Mouse (Mus musculus) left cerebral cortex, postnatal 25 days (tissue): ENCODE data around the gene Gm9964. TPM values are rescaled to one million over a fixed set of nuclear protein-coding genes. Genes with fewer than 3 reads are reported as not detected.

ENCODE experiments used
- DNase-seq, 2 experiments: peaks; one replicate each; pipeline ENCODE4 v3.0.0; 2022; ENCODE audit warnings: low spot score in 2 of 2, mixed read lengths in 1 of 2
- intact Hi-C: fragments of 180-260 bp; cut with DNase I; formaldehyde crosslinking; loops from one replicate; pipeline ENCODE4 v1.15.1; 2025
- total RNA-seq, 2 experiments: library from RNA; stranded (reverse); gene quantifications; 2 replicates each; pipeline ENCODE4 v1.2.3; 2021

Gm9964 gene
- under 1 TPM in 1 of 2 experiments, not detected in 1; 0.53 TPM for total RNA-seq

DNA sequence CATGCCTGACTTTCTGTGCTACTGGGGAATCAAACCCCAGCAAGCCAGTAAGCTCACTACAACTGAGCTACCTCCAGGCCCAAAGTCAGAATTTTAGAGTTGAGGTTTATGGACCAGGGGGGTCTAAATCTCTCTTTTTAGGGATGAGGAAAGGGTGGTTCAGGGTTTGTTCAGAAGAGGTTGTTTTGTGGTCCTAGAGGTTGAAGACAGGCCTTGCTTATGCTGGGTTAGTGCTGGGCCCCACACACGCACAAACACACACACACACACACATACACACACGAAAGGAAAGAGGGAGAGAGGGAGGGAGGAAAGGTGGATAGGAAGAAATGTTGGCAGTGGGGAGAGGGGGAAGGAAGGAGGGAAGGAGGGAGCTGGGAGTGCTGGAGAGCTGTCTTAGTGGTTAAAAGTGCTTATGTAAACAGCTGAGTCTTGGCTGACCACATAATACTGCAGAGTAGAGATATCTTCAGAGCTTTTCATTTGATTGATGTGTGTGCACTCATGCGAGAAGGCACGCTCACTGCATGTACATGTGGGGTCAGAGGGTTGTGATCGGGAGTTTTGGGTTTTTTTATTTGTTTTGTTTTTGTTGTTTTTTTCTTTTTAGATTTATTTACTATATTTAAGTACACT is at the start of gene Gm9964:
TSS of gene Gm9964 (minus strand) at position 51 of the 636 bp plus-strand sequence.
- intact Hi-C loops, result loop anchor here (1.0 to 5.0 kb wide), 3 partner anchors 73 to 265 kb away; no protein-coding TSS in a partner anchor
- no peak for DNase-seq

DNA sequence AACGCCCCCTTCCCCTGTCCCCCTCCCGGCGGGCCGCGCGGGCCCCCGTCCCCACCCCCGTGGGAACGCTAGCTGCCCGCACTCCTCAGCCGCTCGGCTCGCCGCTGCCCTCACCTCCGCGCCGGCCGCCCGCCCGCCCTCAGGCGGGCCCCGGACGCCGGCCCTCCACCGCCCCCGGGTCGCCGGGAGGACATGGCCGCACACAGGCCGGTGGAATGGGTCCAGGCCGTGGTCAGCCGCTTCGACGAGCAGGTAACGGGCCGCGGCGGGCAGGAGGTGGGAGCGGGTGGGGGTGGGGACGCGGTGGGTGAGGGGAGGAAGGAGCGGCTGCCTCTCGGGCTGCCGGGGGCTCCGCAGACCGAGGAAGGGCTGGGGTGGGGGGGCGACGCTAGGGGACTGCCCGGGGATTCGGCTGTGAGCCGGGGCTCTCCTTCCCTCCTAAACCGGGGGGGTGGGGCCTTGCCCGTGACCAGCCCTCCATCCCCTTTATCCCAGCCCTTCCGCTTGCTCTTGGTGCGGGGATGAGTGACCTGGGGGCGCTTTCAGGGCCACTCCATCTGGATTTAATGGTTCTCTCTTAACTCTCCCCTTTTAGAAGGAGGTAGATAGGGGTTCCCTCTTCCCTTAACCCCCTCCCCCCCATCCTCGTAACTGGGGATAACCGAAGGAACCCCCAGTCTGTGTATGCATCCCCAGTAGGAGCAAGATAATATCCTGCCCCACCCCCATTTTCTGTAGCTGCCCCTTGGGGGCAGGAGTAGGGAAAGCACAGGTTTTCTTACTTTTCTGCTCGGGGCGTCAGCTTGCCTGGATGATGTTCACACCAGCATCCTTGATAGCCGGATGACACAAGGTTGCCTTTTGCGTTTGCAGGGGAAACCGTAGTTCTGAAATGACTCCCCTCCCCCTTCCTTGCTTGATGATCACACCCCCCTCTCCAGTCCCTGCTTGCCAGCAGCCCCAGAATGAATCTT is 43.4 kb upstream of the Gm9964 start:
- DNase-seq, result peak; percentile 18 to 25
- intact Hi-C loops, result no loop called here

DNA sequence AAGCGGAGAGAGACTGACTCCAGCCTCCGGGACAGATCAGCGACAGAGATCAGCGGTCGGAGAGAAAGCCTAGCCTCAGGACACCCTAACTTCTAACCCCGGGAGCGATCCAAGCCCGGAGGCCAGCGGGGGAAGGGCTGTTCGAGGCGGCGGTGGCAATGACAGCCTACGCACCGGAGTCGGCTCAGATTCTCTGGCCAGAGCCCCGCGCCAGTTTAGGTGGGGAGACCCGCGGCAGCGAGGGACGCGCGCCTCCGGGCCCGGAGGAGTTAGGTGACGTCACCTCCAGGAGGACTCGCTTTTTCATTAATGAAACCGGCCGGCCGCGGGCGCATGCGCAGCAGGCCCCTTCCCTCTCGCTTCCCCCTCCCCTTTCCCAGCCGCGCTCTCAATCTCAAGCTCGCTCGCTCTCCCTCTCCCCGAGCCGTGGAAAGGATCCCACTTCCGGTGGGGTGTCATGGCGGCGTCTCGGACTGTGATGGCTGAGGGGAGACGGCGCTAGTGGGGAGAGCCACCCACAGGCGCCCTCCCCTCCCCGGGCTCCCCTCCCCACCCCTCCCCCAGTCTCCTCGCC is 42.6 kb upstream of the Gm9964 start, which contains the start of gene Nf1:
TSS of gene Nf1 (plus strand) at position 460 of the 574 bp plus-strand sequence.
- peak; percentile 94 to 97 for DNase-seq
- intact Hi-C loops, result no loop called here

DNA sequence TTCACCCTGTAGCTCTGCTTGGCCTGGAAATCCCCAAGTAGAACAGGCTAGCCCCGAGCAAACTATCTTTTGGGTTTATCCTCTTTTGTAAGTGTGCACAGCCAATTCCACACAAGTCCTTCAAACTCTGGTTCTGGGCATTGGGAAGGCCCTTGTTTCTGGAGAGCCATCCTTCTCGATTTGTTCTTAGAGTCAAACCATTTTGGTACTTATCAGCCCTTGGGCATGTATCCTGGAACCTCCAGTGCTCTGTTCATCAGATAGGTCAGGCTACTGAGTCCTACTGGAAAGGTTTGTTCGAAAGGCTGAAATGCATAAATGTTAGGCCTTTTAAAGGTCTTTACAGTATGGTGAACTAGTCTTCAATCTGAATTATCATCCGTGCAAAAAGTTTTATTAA is 41.9 kb upstream of the Gm9964 start:
- DNase-seq, result no peak
- intact Hi-C loops, result no loop called here

DNA sequence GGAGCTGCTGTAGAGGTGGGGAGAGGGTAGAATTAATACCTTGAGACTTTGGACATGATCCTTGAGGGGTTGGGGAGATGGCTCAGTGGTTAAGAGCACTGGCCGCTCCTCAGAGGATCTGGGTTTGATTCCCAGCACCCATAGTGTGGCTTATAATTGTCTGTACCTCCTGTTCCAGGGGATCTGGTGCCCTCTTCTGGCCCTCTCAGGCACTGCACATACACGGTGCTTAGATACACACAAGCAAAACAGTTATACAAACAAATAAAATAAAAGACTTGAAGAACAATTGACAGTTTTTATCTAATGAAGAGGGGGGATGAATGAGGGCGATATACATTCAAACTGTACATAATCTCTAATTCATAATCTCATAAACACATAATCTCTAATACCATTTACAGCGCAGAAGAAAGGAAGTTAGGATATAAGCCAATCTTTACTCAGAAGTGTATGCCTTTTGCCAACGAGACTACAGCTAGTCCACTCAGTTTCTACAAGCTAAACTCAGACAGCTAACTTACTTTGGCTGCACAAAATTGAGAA is 40.1 kb upstream of the Gm9964 start:
- intact Hi-C loops, result no loop called here
- DNase-seq, result no peak

DNA sequence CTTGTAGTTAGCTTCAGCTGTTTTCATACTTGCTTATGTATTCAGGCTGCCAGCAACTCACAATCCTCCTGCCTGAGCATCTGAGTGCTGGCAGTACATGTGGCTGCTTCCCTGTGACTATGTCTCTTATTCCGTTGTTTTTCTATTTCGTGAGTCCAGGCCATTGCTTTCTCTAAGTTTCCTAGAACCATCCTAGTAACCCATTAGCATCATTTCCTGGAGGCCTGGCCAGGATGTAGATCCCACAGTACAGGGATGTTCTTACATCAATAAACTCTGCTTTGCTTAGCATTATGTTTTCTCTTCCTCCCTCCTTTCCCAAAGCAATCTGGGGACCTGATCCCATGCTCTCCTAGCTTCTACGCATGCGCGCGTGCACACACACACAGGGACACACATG is 38.4 kb upstream of the Gm9964 start:
- intact Hi-C loops, result no loop called here
- no peak for DNase-seq

DNA sequence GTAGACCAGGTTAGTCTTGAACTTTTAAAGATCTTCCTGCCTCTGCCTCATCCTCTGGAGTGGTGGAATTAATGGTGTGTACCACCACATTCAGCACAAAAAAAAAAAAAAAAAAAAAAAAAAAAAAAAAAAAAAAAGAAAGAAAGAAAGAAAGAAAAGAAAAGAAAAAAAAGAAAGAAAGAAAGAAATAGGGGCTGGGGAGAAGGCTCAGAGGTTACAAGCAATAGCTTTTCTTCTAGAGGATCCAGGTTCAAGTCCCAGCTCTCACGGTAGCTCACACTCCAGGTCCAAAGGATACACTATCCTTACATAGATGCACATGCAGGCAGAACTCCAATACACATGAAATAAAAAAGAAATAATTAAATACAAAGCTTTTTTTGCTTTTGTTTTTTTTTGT is 32.9 kb upstream of the Gm9964 start:
- DNase-seq, result no peak
- intact Hi-C loops, result no loop called here

DNA sequence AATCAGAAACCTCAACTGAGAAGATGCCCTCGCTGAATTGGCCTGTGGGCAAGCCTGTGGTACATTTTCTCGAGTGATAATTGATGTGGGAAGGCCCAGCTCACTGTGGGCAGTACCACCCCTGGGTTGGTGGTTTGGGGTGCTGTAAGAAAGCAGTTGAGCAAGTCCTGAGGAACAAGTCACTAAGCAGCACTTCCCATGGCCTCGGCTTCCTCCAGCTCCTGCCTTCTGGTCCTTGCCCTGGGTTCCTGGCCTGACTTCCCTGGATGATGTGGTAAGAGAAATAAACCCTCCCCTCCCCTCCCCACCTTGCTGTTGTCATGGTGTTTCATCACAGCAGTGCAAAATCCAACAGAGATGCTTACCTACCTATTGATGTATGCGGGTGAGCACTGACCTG is 31.4 kb upstream of the Gm9964 start:
- intact Hi-C loops, result no loop called here
- no peak for DNase-seq

DNA sequence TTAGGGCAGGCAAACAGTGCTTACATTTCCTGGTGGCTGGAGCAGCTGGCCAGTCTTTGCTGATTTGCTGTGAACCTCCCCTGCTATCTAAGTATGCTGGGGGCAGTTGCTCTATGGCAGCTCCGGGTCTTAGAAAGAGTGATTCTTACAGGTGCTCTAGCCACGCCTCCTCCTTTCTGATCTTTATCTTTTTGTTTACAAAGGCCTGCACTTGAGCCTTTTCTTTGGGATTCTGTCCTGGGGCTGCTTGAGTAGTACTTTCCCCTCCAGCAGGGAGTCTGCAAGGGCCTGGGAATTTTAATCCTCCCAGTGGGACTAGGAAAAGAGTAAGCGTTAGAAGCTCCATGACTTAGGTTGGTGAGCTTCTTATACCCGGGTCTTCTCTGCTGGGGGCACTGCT is 30.4 kb upstream of the Gm9964 start:
- intact Hi-C loops, result no loop called here
- no peak for DNase-seq

DNA sequence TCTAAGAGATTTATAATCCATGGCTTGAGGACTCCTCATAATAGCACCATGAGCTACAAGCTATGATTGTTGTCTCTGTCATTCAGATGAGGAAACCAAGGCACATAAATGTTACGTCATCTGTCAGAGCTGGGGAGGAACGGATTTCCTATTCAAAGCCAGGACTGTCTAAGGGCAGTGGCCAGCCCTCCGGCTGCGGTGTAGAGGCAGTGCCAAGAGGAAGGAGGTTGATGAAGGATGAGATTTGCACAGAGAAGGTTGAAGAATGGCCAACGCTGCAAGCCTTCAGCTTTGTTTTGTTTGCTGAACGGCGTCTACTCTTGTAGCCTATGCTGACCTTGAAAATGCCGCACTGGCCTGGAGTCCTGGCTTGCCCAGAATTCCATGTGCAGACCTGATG is 29.0 kb upstream of the Gm9964 start:
- intact Hi-C loops, result no loop called here
- DNase-seq, result no peak

DNA sequence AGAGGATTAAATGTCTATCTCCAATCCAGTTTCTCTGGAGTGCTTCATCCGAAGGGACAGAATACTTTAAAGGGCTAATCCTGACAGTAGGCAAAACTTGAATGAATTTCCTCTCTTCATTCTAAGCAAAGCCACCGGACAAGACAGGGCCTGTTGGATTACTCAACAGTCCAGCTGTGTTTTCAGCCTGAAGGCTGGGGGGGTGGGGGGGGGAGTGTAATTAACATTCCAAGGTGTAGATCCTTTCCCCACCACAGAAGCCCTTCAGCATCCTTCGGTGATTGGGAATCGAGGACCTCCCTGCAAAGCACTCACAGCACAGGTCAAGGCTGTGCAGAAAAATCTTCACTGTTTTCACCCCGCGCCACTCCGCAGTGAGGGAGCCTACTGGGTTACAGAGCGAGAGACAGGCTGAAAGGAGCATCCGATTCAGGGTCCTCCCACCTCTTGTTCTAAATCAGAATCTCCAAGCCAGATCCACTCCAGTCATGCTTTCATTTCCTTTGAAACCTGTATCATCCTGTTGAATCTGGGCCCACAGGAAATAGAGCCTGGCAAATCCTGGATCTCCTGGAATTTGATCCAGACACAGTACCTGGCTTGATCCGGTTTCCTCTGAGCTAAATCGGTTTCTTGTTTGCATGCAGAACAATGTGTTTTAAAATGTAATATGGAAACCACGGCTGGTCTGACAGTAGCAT is 27.4 kb upstream of the Gm9964 start:
- DNase-seq, result no peak
- intact Hi-C loops, result no loop called here

DNA sequence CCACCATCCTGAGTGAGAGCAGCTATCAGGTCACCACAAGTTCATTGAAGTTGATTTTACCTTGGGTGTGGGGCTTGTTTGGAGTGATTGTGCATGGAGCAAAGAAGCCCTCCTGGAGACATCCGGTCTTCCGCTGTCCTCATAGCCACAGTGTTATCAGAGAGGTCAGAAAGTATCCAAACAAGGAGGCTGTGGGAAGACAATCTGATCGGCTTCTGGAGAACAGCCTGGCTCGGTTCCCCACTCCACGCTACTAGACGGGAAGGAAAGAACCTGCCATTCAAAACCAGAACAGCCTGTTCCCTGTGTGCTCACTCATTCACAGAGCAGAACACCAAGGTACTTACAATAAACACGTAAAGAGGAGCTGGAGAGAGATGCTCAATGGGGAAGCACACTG is 23.1 kb upstream of the Gm9964 start:
- no peak for DNase-seq
- intact Hi-C loops, result no loop called here

DNA sequence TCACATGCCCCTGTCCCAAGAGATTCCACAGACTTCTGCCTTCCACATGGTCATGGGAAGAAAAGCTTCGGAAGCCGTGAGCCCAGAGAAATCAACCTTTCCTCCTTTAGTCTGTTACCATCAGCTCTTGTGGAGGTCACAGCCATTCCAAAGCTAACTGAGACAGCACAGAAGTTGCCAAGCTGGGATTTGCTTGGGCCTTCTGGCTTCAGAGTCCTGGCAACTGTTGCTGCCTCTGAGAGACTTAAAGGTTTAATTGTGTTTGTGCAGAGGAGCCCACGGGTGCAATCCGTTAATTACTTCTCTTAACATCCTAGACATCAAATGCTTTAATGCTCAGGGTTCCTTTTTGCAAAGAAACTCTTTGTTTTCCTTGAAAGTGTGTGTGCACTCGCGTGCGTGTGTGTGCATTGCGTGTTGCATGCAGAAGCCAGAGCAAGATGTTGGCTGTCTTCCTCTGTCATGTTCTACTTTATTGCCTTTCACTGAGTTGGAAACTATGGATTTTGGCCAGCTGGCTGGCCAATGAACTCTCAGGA is 20.2 kb upstream of the Gm9964 start:
- no peak for DNase-seq
- intact Hi-C loops, result no loop called here

DNA sequence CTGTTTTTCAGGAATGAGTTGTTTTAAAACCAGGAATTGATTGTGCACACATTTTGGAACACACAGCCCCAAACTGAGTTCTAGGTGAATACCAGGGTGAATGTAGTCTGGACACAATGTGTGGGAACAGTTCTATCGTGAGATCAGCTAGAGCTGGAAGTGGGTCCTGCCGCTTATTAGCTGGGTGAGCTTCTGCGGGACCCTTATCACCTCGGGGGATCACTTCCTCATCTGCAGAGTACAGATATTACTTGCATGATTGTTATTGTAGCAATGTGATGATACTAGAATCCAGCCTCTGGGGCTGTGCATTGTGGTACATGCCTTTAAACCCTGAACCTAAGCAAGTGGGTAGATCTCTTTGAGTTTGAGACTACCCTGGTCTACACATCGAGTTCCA is 13.8 kb upstream of the Gm9964 start:
- no peak for DNase-seq
- intact Hi-C loops, result no loop called here

DNA sequence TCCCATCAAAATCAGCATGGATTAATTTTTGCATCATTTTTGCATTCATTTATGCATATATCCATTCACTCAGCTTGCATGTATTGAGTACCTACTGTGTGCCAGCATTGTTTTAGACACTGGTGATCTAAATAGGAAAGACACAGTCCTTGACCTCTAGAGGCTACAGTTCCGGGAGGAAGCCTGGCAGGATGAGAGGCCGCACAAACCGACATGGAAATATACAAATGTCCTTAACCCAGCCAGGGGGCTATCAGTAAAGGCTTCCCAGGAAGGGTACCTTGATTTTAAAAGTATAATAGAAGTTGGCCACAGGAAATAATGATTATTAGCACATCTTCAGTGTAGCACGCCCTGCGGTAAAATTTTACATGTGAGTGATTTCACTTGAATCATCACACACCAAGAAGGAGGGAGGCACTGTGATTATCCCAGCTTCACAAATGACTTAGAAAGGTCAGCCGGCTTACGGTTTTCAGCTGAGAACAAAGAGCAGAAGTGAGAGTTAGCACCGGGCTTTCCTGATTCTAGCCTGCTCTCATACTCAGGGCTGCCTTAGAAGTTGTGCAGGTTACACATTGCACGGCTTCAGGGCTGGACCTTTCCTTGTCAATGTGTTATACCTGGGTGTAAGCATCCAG is 11.0 kb upstream of the Gm9964 start:
- intact Hi-C loops, result no loop called here
- DNase-seq, result no peak

DNA sequence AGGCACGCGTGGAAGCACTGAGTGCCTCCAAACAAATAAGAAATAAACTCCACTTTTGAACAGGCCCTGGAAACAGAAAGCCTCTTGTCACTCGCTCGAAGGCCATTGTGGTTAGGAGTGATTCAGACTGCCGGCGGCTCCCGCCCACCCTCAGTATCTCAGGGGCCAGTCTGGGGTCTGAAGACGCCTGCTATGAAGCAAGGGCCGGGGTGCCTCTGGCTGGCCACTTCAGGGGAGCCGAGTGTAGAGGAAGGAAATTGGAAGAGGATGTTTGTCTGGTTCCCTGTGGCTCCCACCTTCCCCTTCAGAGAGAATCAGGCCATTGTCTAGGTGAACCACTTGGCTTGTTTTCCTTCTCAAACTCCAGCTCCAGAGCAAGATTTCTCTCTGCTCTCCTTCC is 10.3 kb upstream of the Gm9964 start:
- intact Hi-C loops, result no loop called here

DNA sequence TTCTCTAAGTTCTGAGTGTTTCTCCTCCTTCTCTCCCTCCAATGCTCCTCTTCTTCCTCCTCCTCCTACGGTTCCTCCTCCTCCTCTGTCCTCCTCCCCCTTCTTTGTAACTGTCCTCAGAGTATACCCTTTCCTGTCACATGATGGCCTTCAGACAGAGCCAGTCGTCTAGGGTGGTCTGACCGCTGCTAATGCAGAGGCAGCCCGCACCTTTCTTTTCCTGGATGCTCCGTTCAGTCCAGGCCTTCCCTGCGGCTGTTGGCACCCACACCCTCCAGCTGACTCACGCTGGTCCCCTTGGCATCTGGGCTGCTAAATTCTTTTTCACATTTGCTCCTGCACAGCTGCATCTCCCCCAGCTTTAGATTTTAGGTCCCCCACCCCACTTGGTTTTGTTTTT is 9.8 kb upstream of the Gm9964 start:
- intact Hi-C loops, result no loop called here
- DNase-seq, result peak in 1 of 2 experiments; percentile 12

More for the DNA sequence above, 10.3 kb upstream of the Gm9964 start:
- peak; percentile 7 to 14 for DNase-seq

DNA sequence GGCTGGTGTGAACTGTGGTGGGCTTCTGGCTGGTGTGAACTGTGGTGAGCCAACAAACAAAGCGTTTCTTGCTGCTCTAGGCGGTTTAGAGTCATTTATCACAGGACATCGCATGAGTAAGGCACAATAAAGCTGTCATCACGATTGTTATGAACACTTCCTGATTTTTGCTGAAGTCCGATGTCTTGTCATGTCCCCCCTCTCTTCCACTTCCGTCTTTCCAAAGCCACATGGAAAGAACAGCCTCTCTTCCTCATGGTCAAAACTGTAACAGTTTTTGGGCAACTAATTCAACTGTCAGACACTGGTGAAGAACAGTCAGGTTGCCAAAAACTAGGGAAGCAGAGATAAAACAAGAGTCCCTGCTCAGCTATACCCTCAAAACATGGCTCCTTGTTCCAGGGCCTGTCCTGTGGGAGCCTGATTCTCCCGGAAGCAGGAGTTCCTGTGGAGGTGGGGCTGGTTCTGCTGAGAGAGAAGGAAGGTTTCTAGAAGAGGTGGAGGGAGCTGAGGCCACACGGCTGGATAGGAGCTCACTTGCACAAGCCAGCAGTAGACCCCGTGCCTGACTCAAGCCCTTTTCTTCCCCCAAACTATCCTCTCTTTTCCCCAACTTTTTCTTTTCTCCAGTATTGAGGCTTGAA is 9.1 kb upstream of the Gm9964 start:
- intact Hi-C loops, result no loop called here
- no peak for DNase-seq
